Mouse (Mus musculus) left cerebral cortex, postnatal 14 days (tissue): Measurements from ENCODE around the gene Olfr482. TPM values are rescaled to one million over a fixed set of nuclear protein-coding genes. Genes with fewer than 3 reads are reported as not detected.

ENCODE experiments used
- DNase-seq, 2 experiments: peaks; one replicate each; pipeline ENCODE4 v3.0.0; 2021 to 2022; ENCODE audit warnings: low spot score in 2 of 2, mixed read lengths in 1 of 2
- intact Hi-C: fragments of 180-260 bp; cut with DNase I; formaldehyde crosslinking; loops from one replicate; pipeline ENCODE4 v1.15.1; 2025
- long read RNA-seq, 2 experiments: library from polyadenylated mRNA; stranded (forward); transcript quantifications; one replicate each; pipeline ENCODE4 v2.0.0; 2021
- total RNA-seq, 2 experiments: library from RNA; stranded (reverse); gene quantifications; 2 replicates each; pipeline ENCODE4 v1.2.3; 2021

Gene Olfr482
- 1 to 10 TPM; 2.0 to 2.3 TPM for total RNA-seq
- long read RNA-seq, experiment 1, result 0 reads
- long read RNA-seq, experiment 2, result 0 reads

GRCm38 (mm10) chr7:108097486-108097885 is at the start of gene Olfr482:
Gene Olfr482 (minus strand): TSS chr7:108097586.
- intact Hi-C loops, result no loop called here
- no peak for DNase-seq

- DNase-seq, result no peak
- intact Hi-C loops, result no loop called here
Measured at GRCm38 (mm10) chr7:108127349-108127748, 30.0 kb upstream of the Olfr482 start, which contains the start of gene Olfr484. Gene Olfr484 (minus strand): TSS chr7:108127449.

- DNase-seq, result no peak
- intact Hi-C loops, result no loop called here
Measured at GRCm38 (mm10) chr7:108121416-108121815, 24.0 kb upstream of the Olfr482 start.

GRCm38 (mm10) chr7:108120681-108121080 is 23.3 kb upstream of the Olfr482 start:
- intact Hi-C loops, result no loop called here

GRCm38 (mm10) chr7:108100549-108100948 is 3.2 kb upstream of the Olfr482 start, which contains the start of gene Olfr483:
Gene Olfr483 (plus strand): TSS chr7:108100849.
- intact Hi-C loops, result no loop called here
- DNase-seq, result no peak

More at GRCm38 (mm10) chr7:108120681-108121080, 23.3 kb upstream of the Olfr482 start:
- no peak for DNase-seq

GRCm38 (mm10) chr7:108079555-108079954 is 17.8 kb downstream of the Olfr482 start, which contains the start of gene Olfr481:
Gene Olfr481 (plus strand): TSS chr7:108079855.
- intact Hi-C loops, result no loop called here
- no peak for DNase-seq

- intact Hi-C loops, result no loop called here
- DNase-seq, result no peak
Measured at GRCm38 (mm10) chr7:108067246-108067645, 30.1 kb downstream of the Olfr482 start, which contains the start of gene Olfr480. Gene Olfr480 (minus strand): TSS chr7:108067346.

GRCm38 (mm10) chr7:108050393-108050792 is 47.0 kb downstream of the Olfr482 start, which contains the start of gene Olfr479:
Gene Olfr479 (plus strand): TSS chr7:108050693.
- intact Hi-C loops, result no loop called here
- no peak for DNase-seq

Other genes starting within 250 kb of the Olfr482 start
- gene Olfr472, start 199.7 kb downstream of the Olfr482 start, total RNA-seq, result not detected
- not detected for gene Olfr473, start 167.1 kb downstream of the Olfr482 start, total RNA-seq
- not detected for gene Olfr474, start 142.9 kb downstream of the Olfr482 start, total RNA-seq
- gene Olfr476, start 132.8 kb downstream of the Olfr482 start, total RNA-seq, result not detected
- gene Olfr477, start 110.9 kb downstream of the Olfr482 start, total RNA-seq, result not detected
- not detected for gene Olfr478, start 63.6 kb downstream of the Olfr482 start, total RNA-seq
- not detected for gene Olfr479, start 46.9 kb downstream of the Olfr482 start, total RNA-seq
- gene Olfr480, start 30.2 kb downstream of the Olfr482 start, total RNA-seq, result not detected
- not detected for gene Olfr481, start 17.7 kb downstream of the Olfr482 start, total RNA-seq
- not detected for gene Olfr483, start 3.3 kb upstream of the Olfr482 start, total RNA-seq
- gene Olfr484, start 29.9 kb upstream of the Olfr482 start, total RNA-seq, result not detected
- gene Olfr485, start 62.3 kb upstream of the Olfr482 start, total RNA-seq, result not detected
- gene Olfr486, start 75.2 kb upstream of the Olfr482 start, total RNA-seq, result not detected
- gene Olfr487, start 117.0 kb upstream of the Olfr482 start, total RNA-seq, result not detected
- gene Olfr488, start 160.8 kb upstream of the Olfr482 start, total RNA-seq, result not detected
- gene Olfr490, start 191.3 kb upstream of the Olfr482 start, total RNA-seq, result not detected
- not detected for gene Olfr491, start 215.9 kb upstream of the Olfr482 start, total RNA-seq
- not detected for gene Olfr492, start 226.1 kb upstream of the Olfr482 start, total RNA-seq
- not detected for gene Olfr493, start 249.4 kb upstream of the Olfr482 start, total RNA-seq